Mouse (Mus musculus) bone marrow, adult 2 months (tissue): ENCODE measurements around the gene Ccdc170. TPM values are rescaled to one million over a fixed set of nuclear protein-coding genes. Genes with fewer than 3 reads are reported as not detected.

Experiments
- H3K27ac ChIP-seq: fragments of 200-500 bp; 2 replicates; pipeline ENCODE4 v1.5.1; 2012; ENCODE audit warnings: low read depth, mild to moderate bottlenecking, control low read depth, inconsistent platforms, low read length; ENCODE audit not compliant: control insufficient read depth, poor library complexity, insufficient read depth
- H3K4me1 ChIP-seq: fragments of 200-500 bp; 2 replicates; pipeline ENCODE4 v1.6.1; 2011; ENCODE audit warnings: low read length; ENCODE audit not compliant: control insufficient read depth, insufficient read depth
- H3K4me3 ChIP-seq: fragments of 200-500 bp; replicated peaks from 2 replicates; pipeline ENCODE3; 2011; ENCODE audit warnings: mild to moderate bottlenecking, low read depth, low read length, control low read depth; ENCODE audit not compliant: control insufficient read depth
- CTCF ChIP-seq: fragments of 200-500 bp; IDR thresholded peaks from 2 replicates; pipeline ENCODE4 v1.5.1; 2011; ENCODE audit warnings: low read length, control low read depth; ENCODE audit not compliant: control insufficient read depth, insufficient read depth
- POLR2A ChIP-seq: fragments of 200-500 bp; IDR thresholded peaks from 2 replicates; pipeline ENCODE4 v1.6.1; 2011; ENCODE audit warnings: low read depth, mild to moderate bottlenecking, control low read depth, low read length, borderline replicate concordance; ENCODE audit not compliant: control insufficient read depth
- WGBS: fragments of 180-500 bp; shearing (Covaris S2); methylation state at CpG from one replicate; pipeline ENCODE4 v1.1.7; 2018; 5-methylcytosine and 5-hydroxymethylcytosine counted together
- polyA plus RNA-seq: library from polyadenylated mRNA; stranded (reverse); fragments of >200 nt; gene quantifications from 2 replicates; pipeline ENCODE4 v1.2.4, GENCODE M21; 2011; ENCODE audit warnings: low replicate concordance; ENCODE audit not compliant: missing spikeins, insufficient read depth, insufficient read length

Gene Ccdc170
- polyA plus RNA-seq, 1 experiment, result 0.45 TPM

GRCm38 (mm10) chr10:4570778-4571177 is 88.5 kb downstream of the Ccdc170 start:
- H3K27ac ChIP-seq, result no peak overlapping the region
- no peak for TF ChIP-seq CTCF
- no peak for TF ChIP-seq POLR2A
- WGBS, result 90% methylated on average over 4 of the region's 4 CpGs
- no peak overlapping the region for H3K4me3 ChIP-seq
- no peaks in the 10 kb centered on the region for H3K4me1 ChIP-seq

- no peak overlapping the region for H3K4me3 ChIP-seq
- WGBS, result 87% methylated on average over 4 of the region's 4 CpGs
- no peaks in the 10 kb centered on the region for H3K4me1 ChIP-seq
- TF ChIP-seq POLR2A (no peak), CTCF (no peak)
- no peak overlapping the region for H3K27ac ChIP-seq
Measured at GRCm38 (mm10) chr10:4571304-4571703, 89.0 kb downstream of the Ccdc170 start.

- no peak overlapping the region for H3K4me3 ChIP-seq
- H3K4me1 ChIP-seq, result no peaks in the 10 kb centered on the region; the same call in 1 of the 2 replicates
- no peak overlapping the region for H3K27ac ChIP-seq
- TF ChIP-seq CTCF (no peak), POLR2A (no peak)
- 87% methylated on average over 5 of the region's 5 CpGs for whole genome bisulfite sequencing
Measured at GRCm38 (mm10) chr10:4581905-4582304, 99.6 kb downstream of the Ccdc170 start.

- 73% methylated on average over 6 of the region's 6 CpGs for WGBS
Measured at GRCm38 (mm10) chr10:4586691-4587090, 104.4 kb downstream of the Ccdc170 start.

GRCm38 (mm10) chr10:4589576-4589975 is 107.3 kb downstream of the Ccdc170 start:
- Histone ChIP-seq H3K27ac (no peak overlapping the region), H3K4me1 (no peaks in the 10 kb centered on the region), H3K4me3 (no peak overlapping the region)
- TF ChIP-seq POLR2A, result no peak
- TF ChIP-seq CTCF, result no peak
- WGBS, result 78% methylated on average over 4 of the region's 4 CpGs

More at GRCm38 (mm10) chr10:4586691-4587090, 104.4 kb downstream of the Ccdc170 start:
- TF ChIP-seq POLR2A, result no peak
- no peak for TF ChIP-seq CTCF
- no peaks in the 10 kb centered on the region for H3K4me1 ChIP-seq
- no peak overlapping the region for H3K27ac ChIP-seq
- H3K4me3 ChIP-seq, result no peak overlapping the region

GRCm38 (mm10) chr10:4590956-4591355 is 108.7 kb downstream of the Ccdc170 start:
- Histone ChIP-seq H3K4me1 (no peaks in the 10 kb centered on the region), H3K4me3 (no peak overlapping the region), H3K27ac (no peak overlapping the region)
- WGBS, result 84% methylated on average over 8 of the region's 8 CpGs
- no peak for TF ChIP-seq CTCF
- no peak for TF ChIP-seq POLR2A

GRCm38 (mm10) chr10:4593828-4594227 is 111.5 kb downstream of the Ccdc170 start:
- Histone ChIP-seq H3K4me3 (no peak overlapping the region), H3K4me1 (no peaks in the 10 kb centered on the region; the same call in 1 of the 2 replicates), H3K27ac (no peak overlapping the region)
- 66% methylated on average over 4 of the region's 4 CpGs for WGBS
- TF ChIP-seq POLR2A (no peak), CTCF (no peak)

GRCm38 (mm10) chr10:4597211-4597610 is 114.9 kb downstream of the Ccdc170 start:
- no peak overlapping the region for H3K27ac ChIP-seq
- no peak for TF ChIP-seq CTCF
- no peak for TF ChIP-seq POLR2A
- WGBS, result 45% methylated on average over 4 of the region's 4 CpGs
- no peaks in the 10 kb centered on the region; the same call in 1 of the 2 replicates for H3K4me1 ChIP-seq
- H3K4me3 ChIP-seq, result no peak overlapping the region

GRCm38 (mm10) chr10:4598244-4598842 is 116.0 kb downstream of the Ccdc170 start:
- H3K4me1 ChIP-seq, result no peaks in the 10 kb centered on the region; the same call in 1 of the 2 replicates
- no peak overlapping the region for H3K4me3 ChIP-seq
- no peak overlapping the region for H3K27ac ChIP-seq
- TF ChIP-seq POLR2A, result no peak
- TF ChIP-seq CTCF, result peak; percentile 49
- WGBS, result 56% methylated on average over 10 of the region's 10 CpGs
